Mouse (Mus musculus): ENCODE measurements around the gene Limd1.

The Limd1 gene

DNA sequence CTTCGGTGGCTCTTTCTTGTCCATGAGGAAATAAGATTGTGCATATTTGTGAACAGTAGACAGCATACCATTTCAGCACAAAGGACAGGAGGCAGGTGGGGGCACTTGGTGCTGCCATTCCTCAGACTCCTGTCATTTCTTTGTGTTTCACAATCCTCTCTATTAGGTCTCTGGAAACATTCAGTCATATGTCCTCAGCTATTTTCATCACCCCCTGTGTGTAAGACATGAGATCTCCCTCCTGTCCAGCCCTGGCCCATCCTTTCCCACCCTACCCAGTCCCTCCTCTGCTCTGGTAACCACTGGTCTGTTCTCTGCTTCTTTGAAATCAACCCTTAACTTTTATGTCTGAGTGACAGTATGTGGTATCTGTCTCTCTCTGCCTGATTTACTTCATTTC is 5.1 kb downstream of the Limd1 start:
- no peak for DNase-seq (ENCODE audit: low spot score)

DNA sequence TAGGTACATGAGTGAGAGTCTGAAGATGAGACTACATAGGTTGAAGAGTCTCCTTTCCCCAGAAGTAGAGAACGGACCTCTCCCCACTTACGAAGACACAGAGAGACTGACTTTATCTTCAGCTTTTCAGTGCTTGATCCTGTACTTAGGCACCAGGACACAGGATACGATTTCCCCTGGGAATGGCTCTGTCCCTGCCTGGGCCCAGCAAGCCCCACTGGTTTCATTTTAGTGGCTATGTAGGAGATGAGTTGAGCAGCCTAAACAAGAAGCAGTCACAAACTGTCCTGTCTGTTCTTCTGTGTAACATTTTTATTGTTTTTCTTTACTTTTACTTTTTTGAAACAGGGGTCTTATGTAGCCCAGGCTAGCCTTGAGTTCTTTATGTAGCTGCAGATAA is 6.3 kb downstream of the Limd1 start:
- DNase-seq (ENCODE audit: low spot score): no peak

- no peak for DNase-seq (ENCODE audit: low spot score)
These were observed 7.1 kb downstream of the Limd1 start for GRCm38 (mm10) chr9:123485561-123485960.

GRCm38 (mm10) chr9:123486635-123487034 is 8.1 kb downstream of the Limd1 start:
- no peak for DNase-seq (ENCODE audit: low spot score)

DNA sequence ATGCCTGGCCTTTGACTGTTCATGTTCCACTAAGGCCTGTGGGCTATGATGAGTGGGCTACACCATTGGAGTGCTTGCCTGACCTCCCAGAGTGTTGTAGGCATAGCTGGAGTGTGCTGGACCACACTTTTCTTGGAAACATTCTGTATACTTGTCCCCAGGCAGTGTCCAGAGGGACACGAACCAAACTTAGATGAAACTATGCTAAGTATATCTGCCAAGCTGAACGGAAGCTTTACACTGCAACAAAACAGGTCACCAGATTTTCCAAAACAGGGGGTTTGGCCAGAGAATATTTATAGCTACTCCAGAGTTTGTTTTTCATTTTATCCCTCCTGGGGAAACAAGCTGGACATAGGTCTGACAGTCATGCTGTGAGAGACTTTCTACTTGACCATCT is 10.6 kb downstream of the Limd1 start:
- no peak for DNase-seq (ENCODE audit: low spot score)

DNA sequence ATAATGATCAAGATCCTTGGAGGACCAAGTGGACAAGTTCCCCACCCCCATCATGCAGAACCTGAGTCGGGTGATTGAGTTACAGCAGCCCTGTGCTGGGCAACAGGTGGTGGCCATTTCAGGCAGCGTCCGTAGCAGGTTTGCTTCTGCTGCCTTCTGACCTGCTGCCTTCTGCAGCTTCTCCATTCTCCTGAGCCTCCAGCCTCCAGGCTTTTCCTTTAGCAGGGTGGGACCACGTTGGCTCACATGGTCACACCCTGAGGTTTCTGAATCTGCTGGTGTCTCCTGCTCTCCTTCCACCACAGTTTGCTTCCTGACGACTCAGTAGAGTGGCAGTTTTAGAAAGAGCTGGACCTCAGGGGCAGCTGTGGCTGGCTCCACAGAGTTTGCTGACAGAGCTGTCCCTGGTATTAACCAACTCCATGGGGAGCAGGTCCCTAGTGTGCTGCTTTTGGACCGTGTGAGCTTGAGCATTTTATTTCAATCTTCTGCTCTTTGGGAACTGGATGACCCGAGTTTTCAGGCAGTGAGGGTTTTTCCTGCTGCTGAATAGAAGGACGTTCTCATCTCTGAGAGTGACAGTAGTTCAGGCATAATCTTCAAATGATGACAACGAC is 11.3 kb downstream of the Limd1 start:
- DNase-seq (ENCODE audit: low spot score): no peak

- no peak for DNase-seq (ENCODE audit: low spot score)
These were observed 12.4 kb downstream of the Limd1 start for GRCm38 (mm10) chr9:123490930-123491329.

DNA sequence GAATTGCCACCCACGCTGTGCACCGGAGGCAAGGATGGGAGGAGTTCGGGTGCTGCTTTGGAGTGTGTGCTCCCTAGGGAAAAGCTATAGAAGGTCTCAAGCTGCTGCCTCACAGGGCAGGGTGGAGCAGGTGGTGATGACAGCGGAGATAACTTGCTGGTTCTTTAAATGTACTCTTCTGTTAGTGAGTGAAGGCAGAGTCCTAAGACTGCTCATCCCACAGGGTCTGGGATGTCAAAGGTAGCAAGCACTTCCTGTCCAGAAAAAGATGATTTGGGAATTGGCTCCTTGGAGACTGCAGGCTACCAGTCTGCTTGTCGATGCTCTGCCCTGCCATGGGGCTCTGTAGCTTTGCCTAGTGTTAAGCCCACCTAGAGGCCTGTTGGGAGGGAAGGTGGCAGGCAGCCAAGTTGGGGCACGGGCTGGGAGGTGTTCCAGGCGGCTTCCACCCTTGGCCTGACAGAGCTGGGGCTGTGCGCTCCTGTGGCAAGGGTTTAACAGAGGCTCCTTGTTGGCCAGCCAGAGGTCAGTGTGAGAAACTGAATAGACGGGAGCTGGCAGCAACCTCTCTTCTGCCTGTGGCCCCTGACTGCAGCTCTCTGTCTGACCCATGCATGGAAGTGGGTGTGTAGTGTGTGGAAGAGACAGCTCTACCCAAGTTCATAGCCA is 13.5 kb downstream of the Limd1 start:
- DNase-seq (ENCODE audit: low spot score): no peak

GRCm38 (mm10) chr9:123496665-123497064 is 18.2 kb downstream of the Limd1 start:
- DNase-seq (ENCODE audit: low spot score): no peak

GRCm38 (mm10) chr9:123497906-123498305 is 19.4 kb downstream of the Limd1 start:
- no peak for DNase-seq (ENCODE audit: low spot score)

DNA sequence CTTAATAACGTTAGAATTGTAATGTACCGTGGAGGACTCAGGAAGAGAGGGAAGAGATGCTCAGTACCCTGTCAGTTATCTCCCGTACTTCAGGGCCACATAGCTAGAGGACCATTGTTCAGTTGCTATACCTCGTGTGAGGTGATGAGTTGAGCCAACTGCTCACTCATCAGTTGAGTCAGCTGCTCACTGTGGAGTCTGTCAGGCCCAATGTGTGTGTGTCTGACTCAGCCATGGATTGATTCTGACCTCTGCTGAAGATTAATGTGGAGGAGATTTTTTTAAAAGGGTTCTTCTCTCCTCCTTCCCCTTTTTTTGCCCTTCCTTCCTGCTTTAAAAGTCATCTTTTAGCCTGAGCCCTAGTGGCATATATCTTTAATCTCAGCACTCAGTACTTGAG is 22.0 kb downstream of the Limd1 start:
- no peak for DNase-seq (ENCODE audit: low spot score)

- no peak for DNase-seq (ENCODE audit: low spot score)
These were observed 24.8 kb downstream of the Limd1 start for GRCm38 (mm10) chr9:123503171-123503834.

- DNase-seq (ENCODE audit: low spot score): no peak
These were observed 25.8 kb downstream of the Limd1 start for GRCm38 (mm10) chr9:123504325-123504724.

DNA sequence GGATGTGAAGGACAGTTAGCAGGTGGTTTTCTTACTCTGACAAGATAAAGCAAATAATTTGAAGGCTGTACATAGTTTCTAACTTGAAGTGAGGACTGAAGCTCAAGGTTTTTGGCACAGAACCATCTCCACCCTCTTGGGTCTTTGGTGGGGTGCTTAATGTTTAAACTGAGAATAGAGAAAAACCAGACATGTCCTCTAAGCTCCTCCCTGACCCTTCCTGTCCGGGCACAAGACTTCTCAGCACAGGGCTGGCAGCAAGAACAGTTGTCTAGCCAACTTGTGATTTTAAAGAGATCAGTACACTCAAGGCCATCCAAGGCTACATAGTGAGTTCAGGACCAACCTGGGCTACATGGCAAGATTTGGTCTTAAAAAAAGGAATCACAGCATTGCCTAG is 27.1 kb downstream of the Limd1 start:
- no peak for DNase-seq (ENCODE audit: low spot score)

DNA sequence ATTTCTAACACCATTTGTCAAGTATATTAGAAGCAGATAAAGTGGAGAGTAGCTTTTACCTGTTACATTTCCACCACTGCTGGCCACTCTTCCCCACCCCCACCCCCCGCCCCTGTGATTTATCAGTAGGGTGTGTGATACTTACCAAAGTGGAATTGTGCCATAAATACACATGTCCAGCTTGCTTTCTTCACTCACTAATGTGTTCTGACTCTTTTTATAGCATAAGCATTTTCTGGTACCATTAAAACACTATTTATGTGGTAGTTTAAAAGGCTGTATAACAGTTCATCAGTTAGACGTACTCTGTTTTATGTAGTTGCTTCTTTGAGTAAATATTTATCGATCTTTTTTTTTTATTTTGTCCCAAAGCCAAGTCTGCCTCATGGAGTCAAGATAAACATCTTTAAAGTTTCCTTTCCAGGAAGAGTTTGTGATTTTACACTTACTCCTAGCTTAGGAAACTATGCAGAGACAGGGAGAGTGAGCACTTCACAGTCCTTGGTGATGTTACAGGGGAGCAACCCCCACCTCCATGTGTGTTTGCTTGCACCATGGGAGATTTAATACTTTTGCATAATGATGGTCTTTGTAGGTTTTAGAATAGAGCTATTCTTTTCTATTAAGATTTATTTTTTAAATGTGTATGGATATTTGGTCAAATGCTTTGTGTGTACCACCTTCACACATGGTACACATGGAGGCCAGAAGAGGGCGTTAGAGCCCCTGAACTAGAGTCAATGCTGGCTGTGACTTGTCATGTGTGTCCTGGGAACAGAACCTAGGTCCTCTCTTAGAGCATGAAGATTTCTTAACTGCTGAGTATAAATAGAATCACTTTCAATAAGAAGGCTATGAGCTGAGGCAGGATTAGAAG is 28.0 kb downstream of the Limd1 start:
- DNase-seq (ENCODE audit: low spot score): no peak

DNA sequence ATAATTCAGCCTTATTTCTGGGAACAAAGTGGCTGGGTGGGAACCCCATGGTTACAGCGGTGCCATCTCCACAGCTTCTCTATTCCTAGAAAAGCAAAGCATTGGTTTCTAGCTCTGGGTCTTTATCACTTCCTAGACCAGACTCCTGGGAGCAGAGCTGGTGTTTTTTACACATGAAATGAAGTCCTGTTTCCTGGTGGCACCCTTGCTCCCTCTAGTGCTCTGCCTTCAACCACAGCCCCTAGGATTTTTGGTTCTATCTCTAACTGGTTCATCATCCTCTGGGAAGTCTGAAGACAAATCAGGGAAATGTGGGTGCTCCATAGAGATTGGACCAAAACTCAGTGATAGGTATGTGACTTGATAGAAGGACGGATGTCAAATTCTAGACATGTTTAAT is 28.9 kb downstream of the Limd1 start:
- no peak for DNase-seq (ENCODE audit: low spot score)

GRCm38 (mm10) chr9:123508986-123509385 is 30.5 kb downstream of the Limd1 start:
- DNase-seq (ENCODE audit: low spot score): no peak

- DNase-seq (ENCODE audit: low spot score): no peak
These were observed 31.4 kb downstream of the Limd1 start for GRCm38 (mm10) chr9:123509638-123510604.

DNA sequence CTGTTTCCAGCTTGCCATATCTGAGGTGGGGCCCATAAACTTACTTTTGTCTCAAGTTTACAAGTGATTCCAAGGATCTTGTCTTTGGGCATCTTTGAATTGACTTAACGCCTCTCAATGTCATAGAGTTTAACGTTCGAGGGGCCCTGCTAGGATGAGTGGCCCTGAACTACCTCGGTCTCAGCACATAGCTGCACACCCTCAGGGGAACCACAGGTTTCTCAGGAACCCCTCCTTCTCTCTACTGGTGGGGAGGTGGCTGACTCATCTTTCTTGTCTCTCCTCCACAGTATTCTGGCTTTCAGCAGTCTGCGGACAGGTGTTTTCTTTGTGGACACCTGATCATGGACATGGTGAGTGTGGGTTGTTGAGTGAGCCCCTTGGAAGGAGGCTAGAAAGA is 32.4 kb downstream of the Limd1 start:
- DNase-seq (ENCODE audit: low spot score): no peak

DNA sequence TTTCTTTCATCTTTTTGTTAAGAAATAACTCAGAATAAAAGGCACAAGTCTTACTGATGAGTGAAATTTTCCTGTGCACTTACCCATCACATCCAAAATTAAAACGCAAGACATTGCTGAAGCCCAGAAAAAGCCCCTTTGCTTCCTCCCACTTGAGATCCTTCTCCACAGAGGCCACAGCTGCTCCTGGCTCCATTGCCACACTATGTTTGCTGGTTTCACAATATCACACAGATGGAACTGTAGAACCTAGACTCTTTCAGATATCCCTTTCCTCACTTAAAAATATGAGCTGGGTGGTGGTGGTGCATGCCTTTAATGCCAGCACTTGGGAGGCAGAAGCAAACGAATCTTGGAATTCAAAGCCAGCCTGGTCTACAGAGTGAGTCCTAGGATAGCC is 34.0 kb downstream of the Limd1 start:
- no peak for DNase-seq (ENCODE audit: low spot score)

DNA sequence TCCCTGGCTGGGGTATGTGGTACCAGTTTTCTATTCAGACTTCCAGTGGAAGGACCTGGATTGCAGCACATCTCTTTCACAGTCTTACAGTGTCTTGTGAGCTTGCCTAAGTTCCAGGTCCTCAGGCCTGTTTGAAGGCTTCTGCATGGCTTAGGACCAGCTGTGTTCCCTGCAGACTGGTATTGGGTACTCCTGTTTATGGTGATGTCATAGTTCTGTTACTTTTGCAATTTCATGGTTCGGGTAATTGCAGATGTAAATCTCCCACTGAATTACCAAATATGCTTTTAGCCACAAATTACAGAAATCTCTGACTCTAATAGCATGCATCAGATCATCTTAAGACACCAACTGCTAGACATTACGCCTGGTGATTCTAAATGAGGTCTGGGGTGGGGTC is 36.6 kb downstream of the Limd1 start:
- DNase-seq (ENCODE audit: low spot score): no peak
